Mouse (Mus musculus) C2C12 (cell line): ENCODE data around the gene Tmem45b. TPM values are rescaled to one million over a fixed set of nuclear protein-coding genes. Genes with fewer than 3 reads are reported as not detected.

Source experiments
- H3K27me3 ChIP-seq: one replicate; pipeline ENCODE4 v1.6.1; 2011; ENCODE audit not compliant: control insufficient read depth, insufficient read depth, insufficient read length
- H3K36me3 ChIP-seq: one replicate; pipeline ENCODE4 v1.6.1; 2011; ENCODE audit not compliant: control insufficient read depth, insufficient read depth
- H3K4me3 ChIP-seq: one replicate; pipeline ENCODE4 v1.5.1; 2011; ENCODE audit warnings: mild to moderate bottlenecking, control low read depth; ENCODE audit not compliant: poor library complexity, insufficient read depth, severe bottlenecking
- H3K79me2 ChIP-seq: one replicate; pipeline ENCODE4 v1.6.1; 2011; ENCODE audit not compliant: control insufficient read depth, insufficient read depth
- H3K79me3 ChIP-seq: one replicate; pipeline ENCODE4 v1.6.1; 2011; ENCODE audit warnings: low read depth, control low read depth
- H3ac ChIP-seq: one replicate; pipeline ENCODE3; 2011; ENCODE audit warnings: low read depth; ENCODE audit not compliant: control insufficient read depth, insufficient read length
- CEBPB ChIP-seq: IDR thresholded peaks from one replicate; pipeline ENCODE4 v1.6.1; 2011; ENCODE audit warnings: low read depth, mild to moderate bottlenecking, control low read depth, moderate library complexity
- CTCF ChIP-seq: IDR thresholded peaks from one replicate; pipeline ENCODE4 v1.5.1; 2011; ENCODE audit not compliant: control insufficient read depth, insufficient read depth, insufficient read length
- FOSL1 ChIP-seq: IDR thresholded peaks from one replicate; pipeline ENCODE4 v1.8.0; 2011; ENCODE audit warnings: mild to moderate bottlenecking, low read length; ENCODE audit not compliant: poor library complexity, insufficient read depth, severe bottlenecking
- MAX ChIP-seq: IDR thresholded peaks from one replicate; pipeline ENCODE4 v1.6.1; 2011; ENCODE audit warnings: mild to moderate bottlenecking, control low read depth
- MYOD1 ChIP-seq: IDR thresholded peaks from one replicate; pipeline ENCODE4 v1.6.1; 2011; ENCODE audit warnings: low read depth; ENCODE audit not compliant: control insufficient read depth, insufficient read length
- MYOG ChIP-seq: IDR thresholded peaks from one replicate; pipeline ENCODE4 v1.6.1; 2011; ENCODE audit not compliant: control insufficient read depth, insufficient read length; ENCODE audit errors: extremely low read depth
- USF1 ChIP-seq: IDR thresholded peaks from one replicate; pipeline ENCODE4 v1.6.1; 2011; ENCODE audit warnings: low read depth, mild to moderate bottlenecking, control low read depth, moderate library complexity
- polyA plus RNA-seq: library from polyadenylated mRNA; unstranded; fragments of >200 nt; fragmentation: generic; extraction: Trizol; gene quantifications from one replicate; pipeline ENCODE4 v1.2.1, GENCODE M21; 2012; ENCODE audit warnings: missing spikeins

Tmem45b gene
- polyA plus RNA-seq, 1 experiment: not detected

- Histone ChIP-seq H3K79me3 (no peaks in the 10 kb centered on the region), H3K36me3 (peaks cover 16% of the 10 kb centered on the region), H3K27me3 (no peaks in the 10 kb centered on the region), H3K4me3 (no peak overlapping the region), H3K79me2 (no peaks in the 10 kb centered on the region), H3ac (no peak overlapping the region)
- TF ChIP-seq MAX: no peak
- TF ChIP-seq USF1: no peak
- no peak for TF ChIP-seq FOSL1
- no peak for TF ChIP-seq CEBPB
- no peak for TF ChIP-seq MYOD1
- no peak for TF ChIP-seq MYOG
- no peak for TF ChIP-seq CTCF
Observed at GRCm38 (mm10) chr9:31422143-31422542, 42.1 kb downstream of the Tmem45b start.

DNA sequence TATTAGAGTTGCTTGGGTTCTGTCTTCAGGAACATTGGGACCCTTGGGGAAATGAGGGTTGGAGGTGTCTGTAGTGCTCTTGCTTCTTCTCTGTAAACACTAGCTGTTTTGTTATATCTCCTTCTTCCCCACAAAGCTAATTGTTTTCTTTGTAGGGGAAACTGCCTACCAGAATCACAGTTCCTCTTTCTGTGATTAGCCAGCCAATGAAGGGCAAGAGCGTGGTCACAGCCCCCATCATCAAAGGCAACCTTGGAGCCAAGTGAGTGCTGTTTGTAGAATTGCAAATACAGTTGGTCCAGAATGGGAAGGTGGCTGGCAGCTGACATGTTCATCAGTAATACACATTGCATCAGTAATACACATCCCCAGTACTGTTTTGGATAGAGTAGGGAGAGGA lies 45.4 kb downstream of the Tmem45b start:
- H3ac ChIP-seq: no peak overlapping the region
- peaks cover 39% of the 10 kb centered on the region for H3K36me3 ChIP-seq
- H3K79me2 ChIP-seq: no peaks in the 10 kb centered on the region
- TF ChIP-seq CTCF: no peak
- no peak for TF ChIP-seq USF1
- no peak for TF ChIP-seq MYOD1
- TF ChIP-seq MAX: no peak
- no peak for TF ChIP-seq CEBPB
- TF ChIP-seq FOSL1: no peak
- TF ChIP-seq MYOG: no peak
- H3K27me3 ChIP-seq: no peaks in the 10 kb centered on the region
- no peaks in the 10 kb centered on the region for H3K79me3 ChIP-seq
- H3K4me3 ChIP-seq: no peak overlapping the region

DNA sequence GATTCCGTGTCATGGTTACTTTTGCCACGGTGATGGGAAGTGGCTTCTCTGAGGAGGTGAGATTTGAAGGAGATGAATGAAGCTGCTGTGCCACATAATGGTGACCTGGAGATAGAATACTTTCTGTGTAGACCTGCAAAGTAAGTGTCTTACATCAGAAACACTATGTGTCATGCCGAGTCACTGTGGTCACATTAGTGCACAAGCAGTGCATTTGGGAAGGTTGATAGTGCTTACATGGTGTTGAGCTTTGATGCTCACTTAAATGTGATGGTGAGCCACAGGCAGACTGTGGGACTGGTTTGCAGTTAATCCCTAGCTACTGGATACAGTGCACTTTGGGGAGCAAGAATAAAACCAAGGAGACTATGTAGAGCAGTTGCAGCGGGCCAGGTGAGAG lies 52.1 kb downstream of the Tmem45b start:
- TF ChIP-seq MYOG: no peak
- TF ChIP-seq FOSL1: no peak
- no peak for TF ChIP-seq MAX
- TF ChIP-seq USF1: no peak
- TF ChIP-seq CEBPB: no peak
- no peak for TF ChIP-seq MYOD1
- no peak for TF ChIP-seq CTCF
- Histone ChIP-seq H3K79me3 (no peaks in the 10 kb centered on the region), H3K36me3 (peaks cover 76% of the 10 kb centered on the region), H3K27me3 (no peaks in the 10 kb centered on the region), H3K4me3 (no peak overlapping the region), H3ac (no peak overlapping the region), H3K79me2 (no peaks in the 10 kb centered on the region)

DNA sequence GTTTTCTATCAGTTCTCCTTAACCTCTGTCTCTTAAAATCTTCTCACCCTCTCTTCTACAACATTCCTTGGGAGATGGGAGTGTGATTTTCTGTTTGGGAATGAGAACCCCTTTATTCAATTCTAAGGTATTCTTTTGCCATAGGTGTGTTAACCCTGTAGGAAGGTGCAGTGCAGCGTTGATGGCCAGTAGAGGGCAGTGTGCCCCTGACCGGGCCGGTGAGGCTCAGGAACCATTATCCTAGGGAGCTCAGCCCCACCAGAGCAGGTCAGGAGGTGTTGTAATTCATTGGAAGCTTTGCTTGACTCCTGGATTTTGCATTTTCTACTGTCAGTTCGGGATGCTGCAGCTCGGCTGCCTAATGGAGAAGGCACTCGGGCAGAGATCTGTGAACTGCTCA lies 59.0 kb downstream of the Tmem45b start:
- no peak overlapping the region for H3K4me3 ChIP-seq
- no peaks in the 10 kb centered on the region for H3K27me3 ChIP-seq
- H3K36me3 ChIP-seq: peaks cover 66% of the 10 kb centered on the region
- H3K79me2 ChIP-seq: no peaks in the 10 kb centered on the region
- TF ChIP-seq CTCF (peak; percentile 53), USF1 (no peak), MYOG (no peak), CEBPB (no peak), MYOD1 (no peak), FOSL1 (no peak)
- no peaks in the 10 kb centered on the region for H3K79me3 ChIP-seq
- H3ac ChIP-seq: no peak overlapping the region

DNA sequence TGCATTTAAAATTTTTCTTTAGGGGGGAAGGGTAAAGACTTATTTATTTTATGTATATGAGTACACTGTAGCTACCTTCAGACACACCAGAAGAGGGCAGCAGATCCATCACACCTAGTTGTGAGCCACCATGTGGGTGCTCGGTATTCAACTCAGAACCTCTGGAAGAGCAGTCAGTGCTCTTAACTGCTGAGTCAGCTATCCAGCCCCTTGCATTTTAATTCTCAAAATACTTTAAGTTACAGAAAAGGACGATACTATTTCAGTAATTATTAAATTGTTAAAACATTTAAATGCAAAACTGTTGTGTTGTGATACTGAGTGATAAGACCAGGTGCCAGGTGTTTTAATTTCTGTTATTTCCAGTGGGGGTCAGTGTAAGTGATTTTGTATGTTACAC lies 60.0 kb downstream of the Tmem45b start:
- H3K4me3 ChIP-seq: no peak overlapping the region
- no peaks in the 10 kb centered on the region for H3K79me2 ChIP-seq
- TF ChIP-seq FOSL1: no peak
- no peak for TF ChIP-seq MAX
- TF ChIP-seq CTCF: no peak
- TF ChIP-seq CEBPB: no peak
- TF ChIP-seq MYOD1: no peak
- no peak for TF ChIP-seq MYOG
- TF ChIP-seq USF1: no peak
- H3K79me3 ChIP-seq: no peaks in the 10 kb centered on the region
- peaks cover 65% of the 10 kb centered on the region for H3K36me3 ChIP-seq
- H3K27me3 ChIP-seq: no peaks in the 10 kb centered on the region
- no peak overlapping the region for H3ac ChIP-seq

DNA sequence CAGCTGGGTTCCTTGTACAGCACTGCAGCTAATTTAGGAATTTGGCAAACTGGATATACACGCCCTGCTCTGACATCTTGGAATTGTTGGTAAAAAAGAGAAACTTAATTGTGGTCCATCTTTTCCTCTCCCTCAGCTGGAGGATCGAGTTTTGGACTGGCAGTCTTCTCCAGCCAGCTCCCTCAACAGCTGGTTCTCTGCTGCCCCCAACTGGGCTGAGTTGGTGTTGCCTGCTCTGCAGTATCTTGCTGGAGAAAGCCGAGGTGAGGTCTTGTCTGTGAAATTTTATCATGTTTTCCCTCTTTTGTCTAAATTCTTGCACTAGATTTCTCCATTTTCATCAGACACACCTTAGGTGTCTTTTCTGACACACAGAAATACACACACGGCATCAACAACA lies 63.8 kb downstream of the Tmem45b start:
- no peaks in the 10 kb centered on the region for H3K79me2 ChIP-seq
- H3K4me3 ChIP-seq: no peak overlapping the region
- peak; percentile 45 for TF ChIP-seq CTCF
- no peak for TF ChIP-seq MYOD1
- no peak for TF ChIP-seq USF1
- TF ChIP-seq CEBPB: no peak
- no peak for TF ChIP-seq FOSL1
- H3K36me3 ChIP-seq: peaks cover 79% of the 10 kb centered on the region
- H3K27me3 ChIP-seq: no peaks in the 10 kb centered on the region
- no peak overlapping the region for H3ac ChIP-seq
- no peaks in the 10 kb centered on the region for H3K79me3 ChIP-seq
